Mouse (Mus musculus): ENCODE results near the gene Adamts14. TPM values are rescaled to one million over a fixed set of nuclear protein-coding genes. Genes with fewer than 3 reads are reported as not detected.

The Adamts14 gene
- polyA plus RNA-seq, 1 experiment from 2014 or later, result 1.8 TPM

DNA sequence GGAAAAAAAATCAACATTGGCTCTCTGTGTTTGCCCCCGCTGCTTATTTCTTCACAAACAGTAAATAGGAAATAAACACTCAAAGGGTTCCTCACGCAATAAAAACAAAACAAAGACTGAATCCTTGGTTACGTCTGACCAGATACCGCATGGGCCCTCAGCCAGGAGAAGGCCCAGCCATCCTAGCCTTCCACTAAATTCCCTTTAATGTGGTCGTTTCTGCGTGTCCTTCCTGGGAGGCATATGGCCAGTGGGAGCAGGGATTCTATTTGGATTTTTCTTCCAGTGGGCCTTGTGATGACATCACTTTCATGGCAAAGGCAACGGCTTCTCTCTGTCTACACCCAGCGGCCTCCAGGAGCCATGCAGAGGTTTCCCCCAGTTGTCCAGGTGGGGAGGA lies 18.0 kb downstream of the Adamts14 start:
- no peaks in the 10 kb centered on the region for H3K27me3 ChIP-seq (replicated peaks; ENCODE audit: insufficient read depth, low read length)
- 57% methylated on average over 8 of the region's 8 CpGs for WGBS
- H3K4me2 ChIP-seq (replicated peaks; ENCODE audit: low read depth, low read length), result no peak overlapping the region
- ATAC-seq, result peak; percentile 52
- peak; percentile 42 for DNase-seq (ENCODE audit: low spot score)
- H3K9ac ChIP-seq (replicated peaks; ENCODE audit: low read depth), result no peak overlapping the region
- no peaks in the 10 kb centered on the region for H3K36me3 ChIP-seq (ENCODE audit: insufficient read depth, low read length)
- H3K4me3 ChIP-seq (ENCODE audit: low read depth, low read length), result no peak overlapping the region
- H3K27ac ChIP-seq (ENCODE audit: low read length), result no peak overlapping the region
- H3K9me3 ChIP-seq (ENCODE audit: low read length), result no peaks in the 10 kb centered on the region
- no peaks in the 10 kb centered on the region for H3K4me1 ChIP-seq (ENCODE audit: insufficient read depth, low read depth, low read length)
- TF ChIP-seq CTCF (IDR thresholded peaks at IDR 0.05) (no peak), EP300 (IDR thresholded peaks at IDR 0.05) (no peak)

DNA sequence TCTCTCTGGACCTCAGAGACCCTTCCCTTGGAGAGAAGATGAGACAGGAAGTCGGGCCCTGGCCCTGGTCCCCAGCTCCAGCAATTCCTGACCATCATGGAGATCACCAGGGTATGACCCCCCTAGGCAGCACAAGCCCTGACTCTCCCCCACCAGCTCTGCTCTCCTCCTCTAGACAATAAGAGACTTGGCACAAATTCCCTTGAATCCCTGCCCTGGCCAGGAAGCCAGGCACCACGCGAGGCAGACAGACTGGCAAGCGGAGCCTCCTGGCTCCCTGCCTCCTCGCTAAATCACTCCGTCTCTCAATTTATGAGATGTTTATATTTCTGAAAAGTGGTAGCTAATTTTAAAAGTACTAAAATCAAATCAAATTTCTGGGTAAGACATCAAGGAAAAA lies 18.5 kb downstream of the Adamts14 start:
- H3K4me2 ChIP-seq (replicated peaks; ENCODE audit: low read depth, low read length), result no peak overlapping the region
- WGBS, result 47% methylated on average over 6 of the region's 6 CpGs
- no peaks in the 10 kb centered on the region for H3K36me3 ChIP-seq (ENCODE audit: insufficient read depth, low read length)
- H3K9me3 ChIP-seq (ENCODE audit: low read length), result no peaks in the 10 kb centered on the region
- no peaks in the 10 kb centered on the region for H3K27me3 ChIP-seq (replicated peaks; ENCODE audit: insufficient read depth, low read length)
- no peak overlapping the region for H3K4me3 ChIP-seq (ENCODE audit: low read depth, low read length)
- TF ChIP-seq EP300 (IDR thresholded peaks at IDR 0.05), result no peak
- TF ChIP-seq CTCF (IDR thresholded peaks at IDR 0.05), result no peak
- DNase-seq (ENCODE audit: low spot score) (peak; percentile 25), ATAC-seq (peak; percentile 43)
- H3K9ac ChIP-seq (replicated peaks; ENCODE audit: low read depth), result no peak overlapping the region
- no peaks in the 10 kb centered on the region for H3K4me1 ChIP-seq (ENCODE audit: insufficient read depth, low read depth, low read length)
- no peak overlapping the region for H3K27ac ChIP-seq (ENCODE audit: low read length)

DNA sequence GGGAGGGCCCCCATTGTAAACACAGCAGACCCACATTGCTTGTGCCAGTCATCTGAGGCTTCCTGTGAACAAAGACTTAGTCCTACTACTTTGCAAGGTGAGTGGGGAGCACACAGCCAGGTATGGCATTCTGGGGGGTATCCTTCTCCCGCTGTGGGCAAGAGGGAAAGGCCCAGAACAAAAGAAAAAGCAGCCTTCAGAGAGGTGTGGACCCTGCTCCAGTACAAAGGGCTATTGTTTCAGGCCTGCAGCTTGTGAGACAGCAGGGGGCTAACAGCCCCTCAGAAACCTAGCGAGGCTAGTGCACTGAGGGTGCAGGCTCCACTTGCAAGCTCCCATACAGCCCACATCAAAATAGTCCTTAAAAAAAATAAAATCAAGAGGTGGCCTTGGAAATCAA lies 23.3 kb downstream of the Adamts14 start:
- no peaks in the 10 kb centered on the region for H3K27me3 ChIP-seq (replicated peaks; ENCODE audit: insufficient read depth, low read length)
- H3K4me3 ChIP-seq (ENCODE audit: low read depth, low read length), result no peak overlapping the region
- H3K36me3 ChIP-seq (ENCODE audit: insufficient read depth, low read length), result no peaks in the 10 kb centered on the region
- no peak overlapping the region for H3K27ac ChIP-seq (ENCODE audit: low read length)
- 73% methylated on average over 2 of the region's 2 CpGs for WGBS
- TF ChIP-seq EP300 (IDR thresholded peaks at IDR 0.05) (no peak), CTCF (IDR thresholded peaks at IDR 0.05) (no peak)
- ATAC-seq, result no peak
- no peak overlapping the region for H3K9ac ChIP-seq (replicated peaks; ENCODE audit: low read depth)
- no peaks in the 10 kb centered on the region for H3K4me1 ChIP-seq (ENCODE audit: insufficient read depth, low read depth, low read length)
- DNase-seq (ENCODE audit: low spot score), result no peak
- H3K9me3 ChIP-seq (ENCODE audit: low read length), result no peaks in the 10 kb centered on the region
- no peak overlapping the region for H3K4me2 ChIP-seq (replicated peaks; ENCODE audit: low read depth, low read length)

DNA sequence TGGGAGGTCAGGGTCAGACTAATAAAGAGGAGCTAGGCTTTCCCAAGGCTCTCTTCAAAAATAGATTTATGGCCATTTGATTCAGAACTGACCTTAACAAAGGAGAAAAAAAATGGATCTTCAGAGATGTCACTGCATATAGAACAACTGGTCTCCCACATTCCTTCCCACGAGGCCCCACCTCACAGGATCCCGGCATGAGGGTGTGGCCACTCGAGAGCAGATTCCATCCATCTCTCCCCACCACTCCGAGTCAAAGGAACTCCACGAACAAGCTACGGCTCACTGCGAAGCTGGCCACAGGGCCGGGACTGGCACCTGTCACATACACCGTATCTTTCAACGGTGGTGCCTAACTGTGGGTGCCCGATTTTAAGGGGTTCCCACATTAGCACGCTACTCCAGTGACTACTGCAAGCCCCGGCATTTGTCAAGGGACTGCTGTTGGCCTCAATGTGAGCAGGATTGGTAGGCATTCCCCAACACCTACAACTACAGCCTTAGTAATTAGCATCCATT lies 24.6 kb downstream of the Adamts14 start:
- Histone ChIP-seq H3K9ac (replicated peaks; ENCODE audit: low read depth) (no peak overlapping the region), H3K27ac (ENCODE audit: low read length) (no peak overlapping the region), H3K9me3 (ENCODE audit: low read length) (no peaks in the 10 kb centered on the region), H3K36me3 (ENCODE audit: insufficient read depth, low read length) (no peaks in the 10 kb centered on the region), H3K4me1 (ENCODE audit: insufficient read depth, low read depth, low read length) (no peaks in the 10 kb centered on the region), H3K4me2 (replicated peaks; ENCODE audit: low read depth, low read length) (no peak overlapping the region), H3K4me3 (ENCODE audit: low read depth, low read length) (no peak overlapping the region), H3K27me3 (replicated peaks; ENCODE audit: insufficient read depth, low read length) (no peaks in the 10 kb centered on the region)
- ATAC-seq (peak; percentile 23; the same call in 1 of the 2 replicates), DNase-seq (ENCODE audit: low spot score) (no peak)
- 48% methylated on average over 13 of the region's 13 CpGs for WGBS
- TF ChIP-seq EP300 (IDR thresholded peaks at IDR 0.05) (no peak), CTCF (IDR thresholded peaks at IDR 0.05) (no peak)

DNA sequence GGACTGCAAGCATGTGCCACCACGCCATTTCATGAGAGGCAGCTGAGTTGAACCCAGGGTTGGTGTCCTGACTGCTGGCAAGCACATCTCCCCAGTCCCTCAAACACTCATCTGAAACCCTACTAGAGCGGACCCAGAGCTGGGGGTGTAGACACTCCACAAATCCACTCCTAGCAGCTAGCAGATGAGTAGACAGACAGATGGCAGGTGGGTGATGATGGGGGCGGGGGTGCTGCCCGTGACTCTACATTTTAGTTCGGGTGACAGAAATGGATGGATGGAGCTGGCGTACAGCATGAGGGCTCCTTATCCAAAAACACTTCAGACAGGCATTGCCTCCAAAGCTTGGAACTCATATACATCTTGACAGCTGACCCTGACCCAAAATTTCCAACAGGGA lies 26.9 kb downstream of the Adamts14 start:
- Histone ChIP-seq H3K4me2 (replicated peaks; ENCODE audit: low read depth, low read length) (no peak overlapping the region), H3K9me3 (ENCODE audit: low read length) (no peaks in the 10 kb centered on the region), H3K27me3 (replicated peaks; ENCODE audit: insufficient read depth, low read length) (no peaks in the 10 kb centered on the region), H3K9ac (replicated peaks; ENCODE audit: low read depth) (no peak overlapping the region), H3K4me3 (ENCODE audit: low read depth, low read length) (no peak overlapping the region), H3K36me3 (ENCODE audit: insufficient read depth, low read length) (no peaks in the 10 kb centered on the region), H3K4me1 (ENCODE audit: insufficient read depth, low read depth, low read length) (no peaks in the 10 kb centered on the region), H3K27ac (ENCODE audit: low read length) (no peak overlapping the region)
- no peak for ATAC-seq
- no peak for DNase-seq (ENCODE audit: low spot score)
- WGBS, result 79% methylated on average over 6 of the region's 6 CpGs
- no peak for TF ChIP-seq CTCF (IDR thresholded peaks at IDR 0.05)
- TF ChIP-seq EP300 (IDR thresholded peaks at IDR 0.05), result no peak

DNA sequence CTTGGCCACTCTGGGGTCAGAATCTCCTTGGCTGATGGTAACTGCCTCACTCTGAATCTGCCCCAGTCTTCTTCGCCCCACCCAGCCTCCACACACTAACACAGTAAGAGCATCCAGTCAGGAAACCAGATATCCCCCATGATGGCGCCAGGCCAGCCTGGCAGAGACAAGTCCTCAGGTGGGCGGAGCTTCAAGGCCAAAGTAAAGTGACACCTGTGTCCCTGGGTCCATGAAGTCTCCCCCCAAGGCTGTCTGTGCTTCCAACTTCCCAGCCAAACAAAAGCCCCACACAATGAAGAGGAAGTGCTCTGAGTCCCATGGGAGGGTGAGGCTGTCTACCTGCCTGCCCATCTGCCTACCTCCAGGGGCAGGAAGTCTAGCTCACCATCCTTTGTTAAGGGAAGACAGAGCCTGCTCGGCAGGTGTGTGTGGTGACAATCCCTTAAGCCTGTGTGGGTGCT lies 31.2 kb downstream of the Adamts14 start:
- ATAC-seq (no peak), DNase-seq (ENCODE audit: low spot score) (no peak)
- Histone ChIP-seq H3K36me3 (ENCODE audit: insufficient read depth, low read length) (no peaks in the 10 kb centered on the region), H3K9ac (replicated peaks; ENCODE audit: low read depth) (no peak overlapping the region), H3K4me1 (ENCODE audit: insufficient read depth, low read depth, low read length) (no peaks in the 10 kb centered on the region), H3K4me3 (ENCODE audit: low read depth, low read length) (no peak overlapping the region), H3K9me3 (ENCODE audit: low read length) (no peaks in the 10 kb centered on the region), H3K27me3 (replicated peaks; ENCODE audit: insufficient read depth, low read length) (no peaks in the 10 kb centered on the region), H3K4me2 (replicated peaks; ENCODE audit: low read depth, low read length) (no peak overlapping the region), H3K27ac (ENCODE audit: low read length) (no peak overlapping the region)
- TF ChIP-seq CTCF (IDR thresholded peaks at IDR 0.05), result no peak
- no peak for TF ChIP-seq EP300 (IDR thresholded peaks at IDR 0.05)
- WGBS, result 52% methylated on average over 4 of the region's 4 CpGs
